Mouse (Mus musculus) heart, embryonic 16.5 days (tissue): ENCODE data around the gene Dynll1. TPM values are rescaled to one million over a fixed set of nuclear protein-coding genes. Genes with fewer than 3 reads are reported as not detected.
"Not testable (repeated sequence)": the region's sequence is repeated elsewhere in the genome, so short reads cannot be mapped to it uniquely, and the experiment has no call there.

Source experiments
- ATAC-seq: fragments of 200-750 bp; cut with Nextera tagmentation; replicated peaks from 2 replicates; pipeline ENCODE4 v1.8.0; 2017; ENCODE audit warnings: moderate number of reproducible peaks; ENCODE audit not compliant: insufficient read depth, low FRiP score; ENCODE audit errors: extremely low read depth
- H3K27ac ChIP-seq: fragments of 300-500 bp; sonication (generic); 2 replicates; pipeline ENCODE4 v1.5.1; 2014; ENCODE audit warnings: mild to moderate bottlenecking, low read length, control low read depth, moderate library complexity
- H3K27me3 ChIP-seq: fragments of 300-500 bp; sonication (generic); 2 replicates; pipeline ENCODE4 v1.6.1; 2014; ENCODE audit warnings: low read length, mixed read lengths; ENCODE audit not compliant: control insufficient read depth, insufficient read depth
- H3K36me3 ChIP-seq: fragments of 300-500 bp; sonication (generic); 2 replicates; pipeline ENCODE4 v1.6.1; 2014; ENCODE audit not compliant: control insufficient read depth, insufficient read depth
- H3K4me1 ChIP-seq: fragments of 300-500 bp; sonication (generic); 2 replicates; pipeline ENCODE4 v1.6.1; 2014; ENCODE audit warnings: low read length, mixed read lengths; ENCODE audit not compliant: control insufficient read depth, insufficient read depth
- H3K4me2 ChIP-seq: fragments of 300-500 bp; sonication (generic); 2 replicates; pipeline ENCODE4 v1.6.1; 2014; ENCODE audit warnings: low read depth, mild to moderate bottlenecking, control low read depth, low read length
- H3K4me3 ChIP-seq: fragments of 300-500 bp; sonication (generic); 2 replicates; pipeline ENCODE4 v1.5.1; 2014; ENCODE audit warnings: mild to moderate bottlenecking, control low read depth, low read length
- H3K9ac ChIP-seq: fragments of 300-500 bp; sonication (generic); 2 replicates; pipeline ENCODE4 v1.6.1; 2014; ENCODE audit warnings: low read length, control low read depth
- H3K9me3 ChIP-seq: fragments of 300-500 bp; sonication (generic); replicated peaks from 2 replicates; pipeline ENCODE4 v1.6.1; 2016; ENCODE audit warnings: low read length; ENCODE audit not compliant: control insufficient read depth
- WGBS: fragments of 180-500 bp; shearing (Covaris S2); extraction: QIAGEN DNeasy Blood & Tissue Kit; methylation state at CpG from one replicate; pipeline ENCODE4 v1.1.7; 2014; 5-methylcytosine and 5-hydroxymethylcytosine counted together
- polyA plus RNA-seq: library from polyadenylated mRNA; unstranded; fragments of >200 nt; fragmentation: Nextera tagmentation; extraction: Ambion mirVana; gene quantifications from 2 replicates; pipeline ENCODE4 v1.2.1, GENCODE M21; 2015

The Dynll1 gene
- polyA plus RNA-seq, 1 experiment from 2014 or later: 1,055 TPM

DNA sequence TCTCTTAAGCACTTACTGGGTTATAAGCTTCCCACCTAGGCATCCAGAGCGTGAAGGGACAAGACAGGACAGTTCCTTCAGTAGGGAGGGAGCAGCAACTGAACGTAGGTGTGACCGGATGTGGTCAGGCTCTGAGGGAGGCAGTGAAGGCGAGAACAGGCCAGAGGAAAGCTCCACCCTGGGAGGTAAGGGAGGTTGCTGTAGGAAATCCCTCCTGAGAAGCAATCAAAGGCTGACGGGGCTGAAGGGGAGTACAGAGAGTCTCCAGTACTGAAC lies 12.8 kb upstream of the Dynll1 start:
- ATAC-seq: no peak
- 50% methylated on average over 5 of the region's 5 CpGs for WGBS
- H3K4me1 ChIP-seq: peaks cover 22% of the 10 kb centered on the region
- H3K9me3 ChIP-seq: no peaks in the 10 kb centered on the region
- H3K4me2 ChIP-seq: no peak overlapping the region
- no peaks in the 10 kb centered on the region for H3K27me3 ChIP-seq
- no peak overlapping the region for H3K9ac ChIP-seq
- H3K4me3 ChIP-seq: no peak overlapping the region
- H3K27ac ChIP-seq: no peak overlapping the region
- H3K36me3 ChIP-seq: no peaks in the 10 kb centered on the region

GRCm38 (mm10) chr5:115312816-115313667 lies 12.2 kb upstream of the Dynll1 start:
- Histone ChIP-seq H3K4me2 (no peak overlapping the region), H3K9ac (no peak overlapping the region), H3K27me3 (no peaks in the 10 kb centered on the region)

DNA sequence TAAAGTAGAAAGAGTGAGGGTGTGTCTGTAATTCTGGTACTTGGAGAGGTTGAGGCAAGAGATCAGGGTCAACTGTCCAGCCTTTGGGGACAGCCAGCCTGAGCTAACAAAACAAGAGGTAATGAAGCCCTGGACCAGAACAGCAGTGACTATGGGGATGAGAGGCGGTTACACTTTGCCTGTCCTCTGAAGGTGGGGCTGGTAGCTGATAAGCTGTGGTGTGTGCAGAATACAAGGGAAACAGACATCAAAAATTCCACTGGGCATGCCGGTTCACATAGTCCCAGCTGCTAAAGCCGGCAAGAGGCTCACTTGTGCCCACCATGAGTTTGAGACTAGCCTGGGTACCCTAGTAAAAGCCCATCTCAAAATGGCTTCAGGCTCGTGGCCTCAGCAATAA lies 11.6 kb upstream of the Dynll1 start:
- Histone ChIP-seq H3K4me1 (peaks cover 12% of the 10 kb centered on the region), H3K9me3 (no peaks in the 10 kb centered on the region), H3K36me3 (no peaks in the 10 kb centered on the region), H3K4me2 (no peak overlapping the region), H3K27ac (no peak overlapping the region), H3K4me3 (no peak overlapping the region), H3K27me3 (no peaks in the 10 kb centered on the region), H3K9ac (no peak overlapping the region)
- 57% methylated on average over 4 of the region's 4 CpGs for WGBS
- ATAC-seq: no peak

More at GRCm38 (mm10) chr5:115312816-115313667, 12.2 kb upstream of the Dynll1 start:
- peak overlapping the region; percentile 29 for H3K27ac ChIP-seq
- no peaks in the 10 kb centered on the region for H3K36me3 ChIP-seq
- ATAC-seq: peak; percentile 35; the same call in 1 of the 2 replicates
- H3K9me3 ChIP-seq: no peaks in the 10 kb centered on the region
- H3K4me3 ChIP-seq: no peak overlapping the region
- H3K4me1 ChIP-seq: peaks cover 19% of the 10 kb centered on the region
- 50% methylated on average over 10 of the region's 10 CpGs for WGBS

GRCm38 (mm10) chr5:115302190-115302589 lies 1.4 kb upstream of the Dynll1 start:
- H3K27ac ChIP-seq, ATAC-seq, H3K4me3 ChIP-seq, H3K4me2 ChIP-seq, H3K9me3 ChIP-seq, H3K27me3 ChIP-seq, H3K9ac ChIP-seq: not testable (repeated sequence)
- peaks cover 22% of the 10 kb centered on the region for H3K4me1 ChIP-seq
- 83% methylated on average over 4 of the region's 7 CpGs for WGBS
- H3K36me3 ChIP-seq: peaks cover 15% of the 10 kb centered on the region

DNA sequence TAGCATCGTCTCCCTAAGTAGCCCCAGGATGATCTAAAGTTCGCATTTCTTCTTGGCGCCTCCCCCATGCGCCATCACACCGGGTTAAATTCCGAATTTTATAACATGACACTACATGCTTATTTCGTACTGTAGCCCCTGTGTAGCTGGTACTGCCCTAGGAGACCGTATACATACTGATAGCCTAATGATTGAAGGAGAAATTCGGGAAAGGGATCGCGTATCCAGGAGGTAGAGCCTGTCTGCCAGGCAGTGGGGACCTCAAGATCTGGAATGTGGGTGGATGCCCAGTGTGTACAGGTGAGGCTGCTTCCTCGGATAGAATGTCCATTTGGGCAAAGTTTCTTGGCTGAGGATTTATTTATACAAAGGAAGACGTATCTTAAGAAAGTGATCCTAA lies 816 bp upstream of the Dynll1 start:
- Histone ChIP-seq H3K27ac (peak overlapping the region; percentile 75), H3K4me1 (peaks cover 24% of the 10 kb centered on the region), H3K9me3 (no peaks in the 10 kb centered on the region), H3K4me2 (peak overlapping the region; percentile 93), H3K4me3 (peak overlapping the region; percentile 88), H3K27me3 (no peaks in the 10 kb centered on the region), H3K9ac (peak overlapping the region; percentile 80), H3K36me3 (peaks cover 21% of the 10 kb centered on the region)
- 29% methylated on average over 13 of the region's 13 CpGs for WGBS
- ATAC-seq: no peak

DNA sequence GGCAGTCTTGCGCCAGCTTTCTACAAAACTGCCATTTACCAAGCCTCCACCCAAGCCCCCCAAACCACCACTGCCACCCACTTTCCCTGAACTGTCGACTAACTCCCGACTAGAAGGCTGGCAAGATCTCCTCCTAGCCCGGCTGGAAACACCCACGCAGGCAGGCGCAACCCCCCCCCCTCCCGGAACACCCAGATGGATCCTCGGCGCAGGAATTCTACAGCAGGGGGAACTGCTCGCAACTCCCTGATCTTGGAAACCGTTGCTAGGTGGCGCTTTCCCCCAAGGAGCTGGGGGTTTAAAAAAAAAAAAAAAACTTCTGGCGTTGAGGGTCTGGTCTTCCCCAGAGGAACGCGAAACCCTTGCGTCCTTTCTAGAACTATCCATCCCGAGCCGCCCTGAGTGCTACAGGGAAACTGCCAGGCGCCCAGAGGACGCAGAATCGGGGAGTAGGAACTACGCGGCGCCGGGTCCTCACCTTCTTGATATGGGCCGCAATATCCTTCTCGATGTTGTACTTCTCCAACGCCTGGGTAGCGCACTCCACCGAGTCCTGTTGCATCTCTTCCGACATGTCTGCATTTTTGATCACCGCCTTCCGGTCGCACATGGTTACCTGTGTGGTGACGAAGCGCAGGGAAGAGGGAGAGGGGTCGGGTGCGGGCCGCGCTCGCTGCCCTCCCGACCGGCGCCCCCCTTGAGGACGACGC lies 609 bp downstream of the Dynll1 start:
- Histone ChIP-seq H3K27ac (peak overlapping the region; percentile 92), H3K27me3 (no peaks in the 10 kb centered on the region), H3K4me1 (peaks cover 24% of the 10 kb centered on the region), H3K4me3 (peak overlapping the region; percentile 88), H3K9me3 (no peaks in the 10 kb centered on the region), H3K4me2 (peak overlapping the region; percentile 79), H3K9ac (peak overlapping the region; percentile 90), H3K36me3 (peaks cover 32% of the 10 kb centered on the region)
- ATAC-seq: peak; percentile 16
- WGBS: under 1% methylated on average over 45 of the region's 46 CpGs

- H3K4me2 ChIP-seq: no peak overlapping the region
- WGBS: 79% methylated on average over 10 of the region's 10 CpGs
- no peaks in the 10 kb centered on the region for H3K9me3 ChIP-seq
- peaks cover 39% of the 10 kb centered on the region for H3K36me3 ChIP-seq
- no peak overlapping the region for H3K4me3 ChIP-seq
- no peak overlapping the region for H3K9ac ChIP-seq
- H3K27me3 ChIP-seq: no peaks in the 10 kb centered on the region
- H3K27ac ChIP-seq: no peak overlapping the region
- ATAC-seq: no peak
- peaks cover 20% of the 10 kb centered on the region for H3K4me1 ChIP-seq
Measured at GRCm38 (mm10) chr5:115296347-115296746, 4.5 kb downstream of the Dynll1 start.

DNA sequence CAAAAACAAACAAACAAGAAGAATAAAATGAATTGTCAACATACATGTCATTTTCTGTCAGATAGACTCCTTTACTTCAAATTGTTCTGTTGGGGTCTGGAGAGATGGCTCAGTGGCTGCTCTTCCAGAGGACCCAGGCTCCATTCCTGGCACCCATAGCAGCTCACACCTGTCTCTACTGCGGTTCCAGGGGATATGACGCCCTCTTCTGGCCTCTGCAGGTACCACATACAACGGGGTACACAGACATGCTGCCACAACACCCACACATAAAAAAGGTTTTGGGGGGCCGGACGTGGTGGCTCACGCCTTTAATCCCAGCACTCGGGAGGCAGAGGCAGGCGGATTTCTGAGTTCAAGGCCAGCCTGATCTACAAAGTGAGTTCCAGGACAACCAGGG lies 6.6 kb downstream of the Dynll1 start:
- Histone ChIP-seq H3K9ac (no peak overlapping the region), H3K27ac (no peak overlapping the region), H3K27me3 (no peaks in the 10 kb centered on the region), H3K4me3 (no peak overlapping the region), H3K9me3 (no peaks in the 10 kb centered on the region), H3K4me2 (no peak overlapping the region), H3K4me1 (peaks cover 16% of the 10 kb centered on the region), H3K36me3 (peaks cover 47% of the 10 kb centered on the region)
- WGBS: 86% methylated on average over 8 of the region's 8 CpGs
- ATAC-seq: no peak

DNA sequence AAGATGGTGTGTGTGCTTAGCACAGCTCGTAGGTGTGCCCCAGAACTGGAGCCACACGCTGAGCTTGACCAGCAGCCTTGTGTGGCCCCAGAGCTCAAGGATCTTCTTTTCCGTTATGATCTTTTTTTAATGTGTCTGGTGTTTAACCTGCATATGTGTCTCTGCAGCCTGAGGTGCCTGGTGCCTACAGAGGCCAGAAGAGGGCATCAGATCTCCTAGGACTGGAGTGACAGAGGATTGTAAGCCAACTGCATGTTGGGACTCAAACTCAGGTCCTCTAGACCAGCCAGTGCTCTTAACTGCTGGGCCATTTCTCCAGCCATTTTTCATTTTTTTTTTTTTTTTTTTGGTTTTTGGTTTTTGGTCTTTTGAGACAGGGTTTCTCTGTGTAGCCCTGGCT lies 16.1 kb downstream of the Dynll1 start:
- Histone ChIP-seq H3K4me3 (no peak overlapping the region), H3K4me2 (no peak overlapping the region), H3K36me3 (peaks cover 26% of the 10 kb centered on the region), H3K4me1 (peaks cover 10% of the 10 kb centered on the region), H3K27ac (no peak overlapping the region), H3K27me3 (no peaks in the 10 kb centered on the region), H3K9me3 (no peaks in the 10 kb centered on the region), H3K9ac (no peak overlapping the region)
- 94% methylated on average over 3 of the region's 3 CpGs for WGBS
- no peak for ATAC-seq
